Mouse (Mus musculus): ENCODE measurements around the gene Mbd6. TPM values are rescaled to one million over a fixed set of nuclear protein-coding genes. Genes with fewer than 3 reads are reported as not detected.
A peak's percentile ranks its signal among the peaks of the same experiment; 100 is the strongest.

Gene Mbd6
- polyA plus RNA-seq, 1 experiment from 2014 or later: 11.9 TPM

GRCm38 (mm10) chr10:127290930-127291880, 2.4 kb upstream of the Mbd6 start:
- DNase-seq (ENCODE audit: low spot score): no peak
- Histone ChIP-seq H3K4me1 (peaks cover 60% of the 10 kb centered on the region), H3K4me3 (peak overlapping the region; percentile 65), H3K27ac (replicated peaks) (peak overlapping the region; percentile 97), H3K36me3 (peaks cover 48% of the 10 kb centered on the region), H3K9me3 (replicated peaks) (no peaks in the 10 kb centered on the region), H3K27me3 (ENCODE audit: low read depth, poor library complexity, severe bottlenecking) (no peaks in the 10 kb centered on the region)
- WGBS: 5% methylated on average over 19 of the region's 19 CpGs

- peaks cover 68% of the 10 kb centered on the region for H3K4me1 ChIP-seq
- H3K36me3 ChIP-seq: peaks cover 48% of the 10 kb centered on the region
- under 1% methylated on average over 44 of the region's 47 CpGs for WGBS
- H3K9me3 ChIP-seq (replicated peaks): no peaks in the 10 kb centered on the region
- H3K27me3 ChIP-seq (ENCODE audit: low read depth, poor library complexity, severe bottlenecking): no peaks in the 10 kb centered on the region
- H3K4me3 ChIP-seq: peak overlapping the region; percentile 65
- peak overlapping the region; percentile 97 for H3K27ac ChIP-seq (replicated peaks)
- peak; percentile 100 for DNase-seq (ENCODE audit: low spot score)
Measured at GRCm38 (mm10) chr10:127290307-127290929, 1.6 kb upstream of the Mbd6 start.

DNA sequence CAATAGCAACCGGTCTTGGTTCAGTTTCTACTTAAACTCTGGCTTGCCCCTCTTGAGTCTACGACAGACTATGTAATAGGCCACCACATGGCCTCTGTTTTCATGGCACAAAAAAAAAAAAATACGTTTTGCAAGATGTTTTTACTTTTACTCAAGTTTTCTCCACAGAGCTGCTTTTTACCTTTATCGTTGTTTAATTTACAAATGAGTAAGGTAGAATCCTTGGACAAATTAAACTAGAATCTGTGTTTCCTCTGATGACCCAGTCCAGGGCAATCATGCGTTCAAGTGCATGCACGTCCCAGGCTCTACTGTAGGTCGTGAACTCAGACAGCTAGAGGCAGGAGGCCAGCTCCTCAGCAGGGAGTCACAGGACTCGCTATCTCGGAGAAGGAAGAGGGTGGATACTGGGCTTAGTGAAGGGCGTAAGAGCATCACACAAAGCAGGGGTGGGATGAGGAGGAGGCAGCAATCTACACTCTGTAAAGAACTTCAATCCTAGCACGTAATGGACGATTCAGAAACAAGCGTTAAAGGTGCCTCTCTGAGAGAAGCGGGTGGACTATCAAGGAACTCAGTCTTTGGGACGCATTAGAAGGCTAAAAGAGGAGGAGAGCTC, 864 bp upstream of the Mbd6 start:
- Histone ChIP-seq H3K4me1 (peaks cover 76% of the 10 kb centered on the region), H3K27ac (replicated peaks) (peak overlapping the region; percentile 97), H3K4me3 (peak overlapping the region; percentile 65), H3K27me3 (ENCODE audit: low read depth, poor library complexity, severe bottlenecking) (no peaks in the 10 kb centered on the region), H3K9me3 (replicated peaks) (no peaks in the 10 kb centered on the region), H3K36me3 (peaks cover 48% of the 10 kb centered on the region)
- WGBS: 2% methylated on average over 15 of the region's 15 CpGs
- DNase-seq (ENCODE audit: low spot score): peak; percentile 51

DNA sequence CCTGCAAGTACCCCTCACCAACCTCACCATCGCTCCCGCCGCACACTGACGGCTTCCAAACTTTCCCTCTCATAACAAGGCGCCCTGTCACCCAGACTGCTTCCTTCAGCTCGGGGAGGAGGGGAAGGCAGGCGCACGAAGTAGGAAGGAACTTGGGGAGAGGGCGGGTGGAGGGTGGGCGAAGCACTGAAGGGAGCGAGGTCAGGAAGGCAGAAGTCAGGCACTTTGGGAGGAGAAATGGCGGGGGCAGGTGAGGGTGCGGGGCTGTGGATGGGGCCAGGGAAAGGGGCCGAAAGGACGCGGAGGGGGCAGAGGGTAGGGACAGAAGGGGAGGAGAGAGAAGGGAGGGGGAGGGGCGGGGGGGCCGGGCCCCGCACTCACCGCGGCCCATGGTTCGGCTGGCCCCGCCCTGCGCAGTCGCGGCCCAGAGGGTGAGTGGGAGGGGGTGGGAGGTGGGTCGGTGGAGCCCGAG, 454 bp downstream of the Mbd6 start:
- peaks cover 85% of the 10 kb centered on the region for H3K4me1 ChIP-seq
- H3K27me3 ChIP-seq (ENCODE audit: low read depth, poor library complexity, severe bottlenecking): no peaks in the 10 kb centered on the region
- no peak for DNase-seq (ENCODE audit: low spot score)
- peak overlapping the region; percentile 65 for H3K4me3 ChIP-seq
- H3K27ac ChIP-seq (replicated peaks): peak overlapping the region; percentile 97
- 2% methylated on average over 18 of the region's 28 CpGs for WGBS
- no peaks in the 10 kb centered on the region for H3K9me3 ChIP-seq (replicated peaks)
- peaks cover 48% of the 10 kb centered on the region for H3K36me3 ChIP-seq

DNA sequence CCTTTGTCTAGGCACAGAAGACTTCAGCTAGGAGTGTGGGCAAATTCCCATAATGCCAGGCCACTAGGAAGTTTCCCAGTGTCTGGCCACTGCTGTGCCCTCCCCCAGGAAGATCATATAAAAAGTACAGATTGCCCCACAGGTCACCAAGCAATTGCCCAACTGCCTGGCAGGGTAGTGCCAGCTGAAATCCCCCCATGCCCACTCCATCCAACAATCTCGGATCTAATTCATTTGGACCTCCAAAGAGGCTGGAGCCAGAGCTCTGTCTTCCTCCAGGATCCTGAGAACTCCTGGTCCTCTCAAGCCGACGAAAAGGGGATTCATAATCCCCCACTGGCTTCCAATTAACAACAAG, 903 bp downstream of the Mbd6 start:
- Histone ChIP-seq H3K4me3 (peak overlapping the region; percentile 65), H3K27me3 (ENCODE audit: low read depth, poor library complexity, severe bottlenecking) (no peaks in the 10 kb centered on the region), H3K4me1 (peaks cover 82% of the 10 kb centered on the region), H3K9me3 (replicated peaks) (no peaks in the 10 kb centered on the region), H3K36me3 (peaks cover 48% of the 10 kb centered on the region), H3K27ac (replicated peaks) (peak overlapping the region; percentile 97)
- no peak for DNase-seq (ENCODE audit: low spot score)
- 0% methylated on average over 3 of the region's 3 CpGs for WGBS

- Histone ChIP-seq H3K4me1 (peaks cover 77% of the 10 kb centered on the region), H3K36me3 (peaks cover 50% of the 10 kb centered on the region), H3K27me3 (ENCODE audit: low read depth, poor library complexity, severe bottlenecking) (no peaks in the 10 kb centered on the region), H3K4me3 (peak overlapping the region; percentile 65), H3K27ac (replicated peaks) (peak overlapping the region; percentile 97), H3K9me3 (replicated peaks) (no peaks in the 10 kb centered on the region)
- 83% methylated on average over 15 of the region's 15 CpGs for WGBS
- no peak for DNase-seq (ENCODE audit: low spot score)
Measured at GRCm38 (mm10) chr10:127287271-127287935, 1.4 kb downstream of the Mbd6 start.

GRCm38 (mm10) chr10:127286730-127287129, 2.1 kb downstream of the Mbd6 start:
- H3K36me3 ChIP-seq: peaks cover 57% of the 10 kb centered on the region
- H3K4me1 ChIP-seq: peaks cover 73% of the 10 kb centered on the region
- WGBS: 54% methylated on average over 7 of the region's 7 CpGs
- DNase-seq (ENCODE audit: low spot score): peak; percentile 44
- H3K27me3 ChIP-seq (ENCODE audit: low read depth, poor library complexity, severe bottlenecking): no peaks in the 10 kb centered on the region
- peak overlapping the region; percentile 65 for H3K4me3 ChIP-seq
- H3K9me3 ChIP-seq (replicated peaks): no peaks in the 10 kb centered on the region
- H3K27ac ChIP-seq (replicated peaks): peak overlapping the region; percentile 70

- H3K27ac ChIP-seq (replicated peaks): peak overlapping the region; percentile 70
Measured at GRCm38 (mm10) chr10:127286194-127286593, 2.6 kb downstream of the Mbd6 start.

GRCm38 (mm10) chr10:127285644-127286043, 3.2 kb downstream of the Mbd6 start:
- H3K27me3 ChIP-seq (ENCODE audit: low read depth, poor library complexity, severe bottlenecking): no peaks in the 10 kb centered on the region
- peaks cover 65% of the 10 kb centered on the region for H3K4me1 ChIP-seq
- H3K27ac ChIP-seq (replicated peaks): peak overlapping the region; percentile 70
- 82% methylated on average over 13 of the region's 13 CpGs for WGBS
- peaks cover 68% of the 10 kb centered on the region for H3K36me3 ChIP-seq
- DNase-seq (ENCODE audit: low spot score): no peak
- no peaks in the 10 kb centered on the region for H3K9me3 ChIP-seq (replicated peaks)
- H3K4me3 ChIP-seq: peak overlapping the region; percentile 65; the same call in 1 of the 2 replicates

More at GRCm38 (mm10) chr10:127286194-127286593, 2.6 kb downstream of the Mbd6 start:
- Histone ChIP-seq H3K9me3 (replicated peaks) (no peaks in the 10 kb centered on the region), H3K36me3 (peaks cover 62% of the 10 kb centered on the region), H3K27me3 (ENCODE audit: low read depth, poor library complexity, severe bottlenecking) (no peaks in the 10 kb centered on the region), H3K4me3 (peak overlapping the region; percentile 65; the same call in 1 of the 2 replicates), H3K4me1 (peaks cover 67% of the 10 kb centered on the region)
- WGBS: 80% methylated on average over 7 of the region's 7 CpGs
- DNase-seq (ENCODE audit: low spot score): no peak

DNA sequence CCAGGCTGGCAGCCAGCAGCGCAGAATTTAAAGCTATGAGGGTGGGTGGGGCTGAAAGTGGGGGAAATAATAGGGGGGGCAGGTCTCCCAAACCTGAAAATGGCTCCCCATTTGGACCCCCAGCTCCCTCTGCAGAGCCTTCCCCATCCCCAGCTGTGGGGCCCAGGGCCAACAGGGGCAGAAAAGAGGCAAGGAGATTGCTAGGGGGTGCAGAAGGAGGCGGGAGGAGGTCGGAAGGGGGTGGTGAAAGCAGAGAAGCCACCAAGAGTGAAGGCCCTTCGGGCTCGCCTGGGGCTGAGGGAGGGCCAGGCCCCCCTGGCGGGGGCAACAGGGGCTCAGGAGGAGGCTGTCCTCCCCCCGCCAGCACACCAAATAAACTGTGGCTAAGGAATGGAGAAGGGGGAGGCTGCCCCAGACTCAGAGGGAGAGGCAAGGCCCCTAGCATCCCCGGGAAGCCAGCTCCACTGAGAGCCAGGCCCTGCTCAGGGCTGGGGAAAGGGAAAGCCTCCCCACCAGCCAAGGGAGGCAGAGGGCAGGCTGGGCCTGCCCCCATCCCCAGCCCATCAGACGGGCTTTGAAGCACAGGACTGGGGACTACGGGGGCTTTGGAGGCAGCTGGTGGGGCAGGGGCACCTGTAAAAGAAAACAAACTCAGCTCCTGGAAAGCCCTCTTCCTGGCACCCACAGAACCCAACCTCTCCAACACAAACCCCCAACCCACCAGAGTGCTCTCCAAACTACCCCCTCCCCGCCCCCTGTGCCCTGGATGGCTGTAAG, 3.9 kb downstream of the Mbd6 start:
- H3K27ac ChIP-seq (replicated peaks): peak overlapping the region; percentile 70
- no peaks in the 10 kb centered on the region for H3K9me3 ChIP-seq (replicated peaks)
- DNase-seq (ENCODE audit: low spot score): no peak
- no peaks in the 10 kb centered on the region for H3K27me3 ChIP-seq (ENCODE audit: low read depth, poor library complexity, severe bottlenecking)
- peak overlapping the region; percentile 65; the same call in 1 of the 2 replicates for H3K4me3 ChIP-seq
- peaks cover 75% of the 10 kb centered on the region for H3K36me3 ChIP-seq
- peaks cover 62% of the 10 kb centered on the region for H3K4me1 ChIP-seq
- WGBS: 79% methylated on average over 11 of the region's 11 CpGs

DNA sequence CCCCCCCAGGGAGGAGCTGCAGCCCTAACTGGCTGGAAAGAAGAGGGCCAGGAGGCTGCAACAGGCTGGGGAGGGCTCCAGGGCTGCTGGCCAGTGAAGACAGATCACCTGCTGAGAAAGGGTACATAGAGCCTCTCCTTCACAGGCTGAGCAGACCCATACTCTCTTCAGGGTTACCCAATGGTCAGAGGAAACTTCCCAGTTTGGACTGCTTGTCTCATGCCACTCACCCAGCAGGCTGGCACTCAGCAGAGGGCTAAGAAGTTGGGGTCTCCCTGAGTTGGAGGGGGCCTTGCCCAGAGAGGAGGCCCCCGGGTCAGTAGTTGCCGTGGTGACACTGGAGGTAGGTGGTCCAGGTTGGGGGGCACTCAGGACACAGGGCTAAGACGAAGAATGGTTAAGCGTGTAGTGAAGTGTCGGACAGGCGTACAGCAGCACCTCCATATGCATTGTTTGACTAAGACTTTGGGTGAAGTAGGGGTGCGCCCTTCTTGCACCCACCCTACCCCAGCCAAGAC, 4.7 kb downstream of the Mbd6 start:
- Histone ChIP-seq H3K9me3 (replicated peaks) (no peaks in the 10 kb centered on the region), H3K4me3 (peak overlapping the region; percentile 16; the same call in 1 of the 2 replicates), H3K27ac (replicated peaks) (peak overlapping the region; percentile 70; the same call in 1 of the 2 replicates), H3K36me3 (peaks cover 83% of the 10 kb centered on the region), H3K4me1 (peaks cover 54% of the 10 kb centered on the region), H3K27me3 (ENCODE audit: low read depth, poor library complexity, severe bottlenecking) (no peaks in the 10 kb centered on the region)
- no peak for DNase-seq (ENCODE audit: low spot score)
- WGBS: 86% methylated on average over 7 of the region's 7 CpGs
